Mouse (Mus musculus) intestine, postnatal 0 days (tissue): ENCODE data around the gene Trappc11. TPM values are rescaled to one million over a fixed set of nuclear protein-coding genes. Genes with fewer than 3 reads are reported as not detected.

Experiments used
- ATAC-seq: fragments of 200-750 bp; cut with Nextera tagmentation; 2 replicates; pipeline ENCODE4 v1.8.0; 2017; ENCODE audit warnings: mild to moderate bottlenecking, moderate TSS enrichment, moderate library complexity
- H3K27ac ChIP-seq: fragments of 300-500 bp; sonication (generic); 2 replicates; pipeline ENCODE4 v1.5.1; 2014; ENCODE audit warnings: mild to moderate bottlenecking, low read depth, low read length, moderate library complexity
- H3K27me3 ChIP-seq: fragments of 300-500 bp; sonication (generic); replicated peaks from 2 replicates; pipeline ENCODE4 v1.6.1; 2014; ENCODE audit warnings: low read length, mixed read lengths; ENCODE audit not compliant: control insufficient read depth, insufficient read depth
- H3K36me3 ChIP-seq: fragments of 300-500 bp; sonication (generic); 2 replicates; pipeline ENCODE4 v1.6.1; 2014; ENCODE audit warnings: mild to moderate bottlenecking, moderate library complexity; ENCODE audit not compliant: control insufficient read depth, insufficient read depth
- H3K4me1 ChIP-seq: fragments of 300-500 bp; sonication (generic); replicated peaks from 2 replicates; pipeline ENCODE4 v1.6.1; 2014; ENCODE audit warnings: antibody characterized with exemption, low read length, mixed read lengths; ENCODE audit not compliant: control insufficient read depth, insufficient read depth
- H3K4me2 ChIP-seq: fragments of 300-500 bp; sonication (generic); replicated peaks from 2 replicates; pipeline ENCODE4 v1.6.1; 2014; ENCODE audit warnings: low read depth, mild to moderate bottlenecking, moderate library complexity
- H3K4me3 ChIP-seq: fragments of 300-500 bp; sonication (generic); 2 replicates; pipeline ENCODE4 v1.5.1; 2014; ENCODE audit warnings: low read depth, low read length
- H3K9ac ChIP-seq: fragments of 300-500 bp; sonication (generic); 2 replicates; pipeline ENCODE4 v1.6.1; 2014; ENCODE audit warnings: mild to moderate bottlenecking, low read depth, low read length
- H3K9me3 ChIP-seq: fragments of 300-500 bp; sonication (generic); 2 replicates; pipeline ENCODE4 v1.6.1; 2016; ENCODE audit warnings: mixed run types; ENCODE audit not compliant: control insufficient read depth
- CTCF ChIP-seq: sonication (generic); IDR thresholded peaks from 2 replicates; pipeline ENCODE4 v1.5.1; 2016; ENCODE audit warnings: low read depth, mild to moderate bottlenecking, control low read depth, antibody characterized with exemption, moderate library complexity
- WGBS: fragments of 180-500 bp; shearing (Covaris S2); extraction: QIAGEN DNeasy Blood & Tissue Kit; methylation state at CpG from one replicate; pipeline ENCODE4 v1.1.7; 2014; 5-methylcytosine and 5-hydroxymethylcytosine counted together
- polyA plus RNA-seq: library from polyadenylated mRNA; unstranded; fragments of >200 nt; fragmentation: Nextera tagmentation; extraction: Ambion mirVana; gene quantifications from 2 replicates; pipeline ENCODE4 v1.2.1, GENCODE M21; 2015

Gene Trappc11
- polyA plus RNA-seq, result 14.0 and 15.1 TPM in 2 replicates

DNA sequence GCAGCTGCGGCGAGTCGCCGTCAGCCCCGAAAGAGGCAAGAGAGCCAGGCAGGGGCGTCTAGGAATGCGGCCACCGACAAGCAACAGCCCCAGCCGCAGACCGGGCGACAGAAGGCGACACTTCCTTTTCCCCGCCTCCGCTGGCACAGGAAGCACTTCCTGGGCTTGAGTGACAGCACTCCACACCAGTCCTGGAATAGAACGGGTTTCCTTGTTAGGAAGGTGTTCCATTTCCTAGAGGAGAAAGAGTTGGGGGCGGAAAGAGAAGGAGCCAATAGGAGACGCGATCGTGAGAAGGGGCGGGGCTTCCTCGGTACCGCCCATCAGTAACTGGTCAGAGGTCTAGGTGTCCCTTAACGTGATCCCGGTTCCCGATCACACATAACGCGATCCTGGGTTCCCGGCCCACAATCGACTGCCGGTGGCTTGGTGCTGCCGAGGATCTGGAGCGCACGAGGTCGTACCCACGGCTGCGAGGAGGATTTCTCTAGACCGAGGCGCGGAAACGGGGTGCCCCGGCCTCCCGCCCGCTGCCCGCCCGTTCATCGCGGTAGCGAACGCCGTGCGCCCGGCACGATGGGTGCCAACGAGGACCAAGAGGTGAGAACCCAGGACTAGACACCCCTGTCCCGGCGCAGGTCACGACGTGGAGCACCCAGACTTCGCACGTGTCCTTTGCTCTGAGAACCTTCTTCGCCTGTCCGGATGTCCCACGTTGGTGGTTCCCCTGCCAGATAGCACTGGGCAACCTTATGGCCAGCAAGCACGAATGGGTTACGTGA lies at the start of gene Trappc11, which contains the start of gene Rwdd4a:
TSS of gene Trappc11 (minus strand) at position 127 of the 782 bp plus-strand sequence.
TSS of gene Rwdd4a (plus strand) at position 321 of the 782 bp plus-strand sequence.
- ATAC-seq, result peak; percentile 100
- Histone ChIP-seq H3K4me3 (peak within 1 kb of the TSS; percentile 87), H3K27ac (peak within 1 kb of the TSS; percentile 82), H3K4me1 (0 out of 2 replicates have a peak, but pooled peaks cover 3% of the 10 kb centered on the region), H3K27me3 (no peaks in the 10 kb centered on the region), H3K36me3 (peaks cover 24% of the 10 kb centered on the region), H3K4me2 (peak within 1 kb of the TSS; percentile 88), H3K9me3 (no peaks in the 10 kb centered on the region), H3K9ac (peak within 1 kb of the TSS; percentile 91)
- no peak; the same call in 1 of the 2 replicates for TF ChIP-seq CTCF
- WGBS, result under 1% methylated on average over 65 of the region's 65 CpGs

DNA sequence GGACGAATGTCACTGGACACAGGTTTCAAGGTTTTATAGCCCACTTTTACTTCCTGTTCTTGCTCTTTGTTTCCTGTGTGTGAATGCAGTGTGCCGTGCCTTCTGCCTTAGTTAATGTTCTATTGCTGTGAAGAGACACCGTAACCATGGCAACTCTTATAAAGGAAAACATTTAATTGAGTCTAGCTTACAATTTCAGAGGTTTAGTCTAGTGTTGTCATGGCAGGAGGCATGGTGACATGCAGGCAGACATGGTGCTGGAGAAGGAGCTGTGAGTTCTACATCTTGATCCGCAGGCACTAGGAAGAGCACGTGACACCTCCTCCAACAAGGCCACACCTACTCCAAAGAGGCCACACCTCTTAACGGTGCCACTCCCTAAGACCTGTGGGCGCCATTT lies 48.2 kb upstream of the Trappc11 start:
- Histone ChIP-seq H3K27ac (no peak overlapping the region), H3K9me3 (no peaks in the 10 kb centered on the region), H3K36me3 (no peaks in the 10 kb centered on the region), H3K4me3 (no peak overlapping the region), H3K27me3 (no peaks in the 10 kb centered on the region), H3K9ac (no peak overlapping the region), H3K4me2 (no peak overlapping the region), H3K4me1 (no peaks in the 10 kb centered on the region)
- WGBS, result 78% methylated on average over 7 of the region's 7 CpGs
- ATAC-seq, result no peak
- TF ChIP-seq CTCF, result no peak

DNA sequence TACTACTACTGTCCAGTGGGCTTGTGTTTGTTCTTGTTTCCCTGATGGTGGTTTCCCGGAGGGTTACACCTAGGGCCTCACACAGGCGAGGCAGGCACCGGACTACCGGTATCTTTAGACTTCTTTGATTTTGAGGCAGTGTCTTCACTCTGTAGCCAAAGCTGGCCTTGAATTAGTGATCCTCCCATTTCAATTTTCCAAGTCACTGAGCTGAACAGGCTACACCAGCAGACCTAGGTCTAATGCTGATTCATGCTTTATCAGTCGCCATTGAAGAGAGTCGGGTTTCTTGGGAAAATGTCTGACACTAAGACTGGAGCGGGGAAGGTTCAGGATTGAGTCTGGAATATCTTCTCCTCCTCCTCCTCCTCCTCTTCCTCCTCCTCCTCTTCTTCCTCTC lies 40.2 kb upstream of the Trappc11 start:
- Histone ChIP-seq H3K4me3 (no peak overlapping the region), H3K9ac (no peak overlapping the region), H3K4me1 (no peaks in the 10 kb centered on the region), H3K27ac (no peak overlapping the region), H3K4me2 (no peak overlapping the region), H3K9me3 (no peaks in the 10 kb centered on the region), H3K36me3 (no peaks in the 10 kb centered on the region), H3K27me3 (no peaks in the 10 kb centered on the region)
- TF ChIP-seq CTCF, result no peak
- 89% methylated on average over 7 of the region's 7 CpGs for WGBS
- ATAC-seq, result no peak

DNA sequence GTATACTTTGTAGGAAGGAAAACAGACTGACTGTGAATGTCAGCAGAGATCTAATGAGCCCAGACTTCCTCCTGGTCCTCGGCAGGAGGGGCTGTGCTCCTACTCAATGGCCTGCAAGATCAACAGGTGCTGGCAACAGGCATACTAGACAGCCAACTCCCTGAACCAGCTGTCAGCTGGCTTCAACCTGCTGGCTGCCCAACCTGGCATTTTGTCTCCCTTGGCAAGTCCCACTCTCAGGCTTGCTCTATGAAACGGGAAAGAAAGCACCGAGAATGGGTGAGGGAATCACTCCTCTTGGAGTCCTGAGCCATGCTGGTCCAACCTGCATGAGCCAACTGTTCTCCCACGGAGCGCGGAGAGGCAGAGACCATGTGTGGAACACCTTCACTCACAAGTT lies 36.9 kb upstream of the Trappc11 start:
- no peak for TF ChIP-seq CTCF

DNA sequence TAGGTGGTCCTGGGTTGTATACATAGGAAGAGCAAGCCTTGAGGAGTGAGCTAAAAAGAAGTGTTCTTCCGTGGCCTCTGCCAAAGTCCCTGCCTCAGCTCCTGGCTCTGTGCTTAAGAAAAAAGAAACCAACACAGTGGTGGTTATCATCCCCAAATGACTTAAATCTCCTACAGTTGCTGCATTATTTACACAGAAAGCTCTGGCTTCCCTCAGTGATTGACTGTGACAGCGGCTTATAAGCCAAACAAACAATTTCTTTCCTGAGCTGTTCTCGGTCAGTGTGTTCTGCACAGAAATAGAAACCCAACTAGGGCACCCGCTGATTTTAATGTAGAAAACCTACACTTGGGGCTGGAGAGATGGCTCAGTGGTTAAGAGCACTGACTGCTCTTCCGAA lies 34.8 kb upstream of the Trappc11 start:
- Histone ChIP-seq H3K9ac (no peak overlapping the region), H3K4me3 (no peak overlapping the region), H3K27ac (no peak overlapping the region), H3K9me3 (no peaks in the 10 kb centered on the region), H3K4me1 (no peaks in the 10 kb centered on the region), H3K36me3 (no peaks in the 10 kb centered on the region), H3K4me2 (no peak overlapping the region), H3K27me3 (no peaks in the 10 kb centered on the region)
- WGBS, result 58% methylated on average over 5 of the region's 5 CpGs
- no peak for ATAC-seq
- TF ChIP-seq CTCF, result no peak

More for the DNA sequence above, 36.9 kb upstream of the Trappc11 start:
- Histone ChIP-seq H3K4me3 (no peak overlapping the region), H3K27ac (no peak overlapping the region), H3K9ac (no peak overlapping the region), H3K27me3 (no peaks in the 10 kb centered on the region), H3K4me2 (no peak overlapping the region), H3K4me1 (no peaks in the 10 kb centered on the region), H3K9me3 (no peaks in the 10 kb centered on the region), H3K36me3 (no peaks in the 10 kb centered on the region)
- 83% methylated on average over 6 of the region's 6 CpGs for WGBS
- ATAC-seq, result no peak

DNA sequence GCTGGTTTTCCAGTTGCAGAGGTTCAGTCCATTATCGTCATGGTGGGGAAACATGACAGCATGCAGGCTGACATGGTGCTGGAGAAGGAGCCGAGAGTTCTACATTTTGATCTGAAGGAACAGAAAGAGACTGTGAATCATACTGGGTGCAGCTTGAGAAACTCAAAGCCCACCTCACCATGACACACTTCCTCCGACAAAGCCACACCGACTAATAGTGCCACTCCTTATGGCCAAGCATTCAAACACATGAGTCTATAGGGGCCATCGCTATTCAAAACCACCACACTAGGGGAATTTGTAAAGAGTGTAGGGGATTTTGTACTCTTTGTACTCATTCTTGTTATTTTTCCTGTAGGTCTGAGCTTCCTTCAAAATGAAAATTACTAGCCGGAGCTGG lies 33.3 kb upstream of the Trappc11 start:
- Histone ChIP-seq H3K36me3 (no peaks in the 10 kb centered on the region), H3K9ac (no peak overlapping the region), H3K4me2 (no peak overlapping the region), H3K27ac (no peak overlapping the region), H3K9me3 (no peaks in the 10 kb centered on the region), H3K4me1 (no peaks in the 10 kb centered on the region), H3K4me3 (no peak overlapping the region), H3K27me3 (no peaks in the 10 kb centered on the region)
- ATAC-seq, result no peak
- 94% methylated on average over 6 of the region's 6 CpGs for WGBS
- no peak for TF ChIP-seq CTCF
